In the genomic region with DNA sequence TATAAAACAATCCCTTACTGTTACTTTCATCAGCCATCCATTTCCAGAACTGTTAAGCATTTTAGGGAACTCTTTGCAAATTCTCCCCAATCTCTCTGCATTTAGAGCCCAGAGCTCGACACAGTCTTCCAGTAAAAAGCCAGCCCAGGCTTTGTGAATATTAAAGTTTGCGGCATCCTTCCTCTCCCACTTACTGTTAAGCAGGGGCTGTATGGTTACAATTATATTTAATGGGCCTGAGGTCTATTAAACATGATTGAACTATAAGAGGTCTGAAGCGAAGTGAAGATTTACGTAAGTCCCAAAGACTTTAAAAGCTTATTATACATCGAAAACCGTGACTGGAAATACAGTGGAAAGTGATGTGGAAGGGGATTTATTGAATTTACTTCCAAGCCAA, we compare ENCODE assay signal across 28 mouse cellular contexts. TPM values are rescaled to one million over a fixed set of nuclear protein-coding genes. Genes with fewer than 3 reads are reported as not detected.
DNase-seq lines count a peak whose midpoint lies in the region; ATAC-seq lines count a peak whose summit lies in the region.
"Had no signal": no experiment of that assay in that cellular context is flagged by ENCODE, and none has a peak within 500 bp of the region (broad histone marks: within the 10 kb centered on the region; RNA-seq: fewer than 3 reads in every experiment).

No protein-coding gene starts in this region.

- 62% methylated on average over 6 of the region's 6 CpGs for WGBS in embryonic facial prominence, embryonic 11.5 days
- whole genome bisulfite sequencing in embryonic facial prominence, embryonic 10.5 days: 76% methylated on average over 6 of the region's 6 CpGs
- 26% methylated on average over 6 of the region's 6 CpGs for WGBS in limb, embryonic 13.5 days
- WGBS in limb, embryonic 10.5 days: 68% methylated on average over 6 of the region's 6 CpGs
- WGBS in limb, embryonic 15.5 days: 26% methylated on average over 6 of the region's 6 CpGs
- 79% methylated on average over 6 of the region's 6 CpGs for WGBS in forebrain, embryonic 16.5 days

- peak; percentile 45 for DNase-seq in embryonic facial prominence, embryonic 11.5 days (ENCODE audit: low spot score)
- DNase-seq in embryonic facial prominence, embryonic 10.5 days (ENCODE audit: low spot score): no peak
- no peak for DNase-seq in limb, embryonic 10.5 days (ENCODE audit: low spot score)
- DNase-seq in forelimb bud, embryonic 11.5 days (ENCODE audit: low read depth, low spot score): peak; percentile 18
- no peak for DNase-seq in T-cell, adult 2 months (ENCODE audit: low spot score)
- DNase-seq: adrenal gland, adult 2 months; adrenal gland, postnatal 10 days; adrenal gland, postnatal 25 days; cerebellum, adult 11 months; cerebellum, adult 18-20 months; cerebellum, adult 8-10 months; cerebellum, adult 9-11 months; cerebellum, postnatal 14 days; cerebellum, postnatal 36 days; embryo, embryonic 11 days; forebrain, postnatal 0 days had no signal

- no peaks in the 10 kb centered on the region for H3K36me3 ChIP-seq in embryonic facial prominence, embryonic 11.5 days (replicated peaks; ENCODE audit: control insufficient read depth, insufficient read depth, low read depth, low read length)
- no peaks in the 10 kb centered on the region for H3K36me3 ChIP-seq in embryonic facial prominence, embryonic 10.5 days (replicated peaks)
- H3K36me3 ChIP-seq in limb, embryonic 13.5 days: no peaks in the 10 kb centered on the region
- H3K36me3 ChIP-seq in limb, embryonic 10.5 days: no peaks in the 10 kb centered on the region
- no peaks in the 10 kb centered on the region for H3K36me3 ChIP-seq in limb, embryonic 15.5 days
- no peaks in the 10 kb centered on the region for H3K36me3 ChIP-seq in forebrain, embryonic 16.5 days (ENCODE audit: control insufficient read depth, insufficient read depth)
- H3K36me3 ChIP-seq: embryonic facial prominence, embryonic 15.5 days; forebrain, embryonic 10.5 days; forebrain, embryonic 12.5 days; G1E had no signal

- H3K4me3 ChIP-seq in embryonic facial prominence, embryonic 11.5 days (ENCODE audit: low read depth, low read length): no peak overlapping the region
- no peak overlapping the region for H3K4me3 ChIP-seq in embryonic facial prominence, embryonic 10.5 days
- no peak overlapping the region for H3K4me3 ChIP-seq in limb, embryonic 13.5 days
- no peak overlapping the region for H3K4me3 ChIP-seq in limb, embryonic 10.5 days
- no peak overlapping the region for H3K4me3 ChIP-seq in limb, embryonic 15.5 days
- H3K4me3 ChIP-seq in forebrain, embryonic 16.5 days (replicated peaks; ENCODE audit: low read length): no peak overlapping the region
- H3K4me3 ChIP-seq: embryonic facial prominence, embryonic 15.5 days; erythroblast, embryonic 14.5 days; forebrain, embryonic 10.5 days; forebrain, embryonic 12.5 days had no signal

- no peaks in the 10 kb centered on the region for H3K9me3 ChIP-seq in embryonic facial prominence, embryonic 11.5 days (replicated peaks; ENCODE audit: control insufficient read depth, low read length)
- no peaks in the 10 kb centered on the region for H3K9me3 ChIP-seq in embryonic facial prominence, embryonic 10.5 days
- no peaks in the 10 kb centered on the region for H3K9me3 ChIP-seq in limb, embryonic 13.5 days
- no peaks in the 10 kb centered on the region for H3K9me3 ChIP-seq in limb, embryonic 10.5 days (replicated peaks)
- H3K9me3 ChIP-seq in limb, embryonic 15.5 days: no peaks in the 10 kb centered on the region
- no peaks in the 10 kb centered on the region for H3K9me3 ChIP-seq in forebrain, embryonic 16.5 days (ENCODE audit: control insufficient read depth, low read length)
- H3K9me3 ChIP-seq: embryonic facial prominence, embryonic 15.5 days; forebrain, embryonic 10.5 days; forebrain, embryonic 12.5 days; G1E had no signal

- no peaks in the 10 kb centered on the region for H3K4me1 ChIP-seq in embryonic facial prominence, embryonic 11.5 days (ENCODE audit: control insufficient read depth, insufficient read depth, low read length)
- no peaks in the 10 kb centered on the region for H3K4me1 ChIP-seq in embryonic facial prominence, embryonic 10.5 days
- H3K4me1 ChIP-seq in limb, embryonic 13.5 days: peaks cover 12% of the 10 kb centered on the region
- no peaks in the 10 kb centered on the region for H3K4me1 ChIP-seq in limb, embryonic 10.5 days
- H3K4me1 ChIP-seq in limb, embryonic 15.5 days: no peaks in the 10 kb centered on the region; the same call in 1 of the 2 replicates
- no peaks in the 10 kb centered on the region for H3K4me1 ChIP-seq in forebrain, embryonic 16.5 days (replicated peaks; ENCODE audit: control insufficient read depth, insufficient read depth, low read length)
- H3K4me1 ChIP-seq: embryonic facial prominence, embryonic 15.5 days; forebrain, embryonic 12.5 days had no signal

- H3K27ac ChIP-seq in embryonic facial prominence, embryonic 11.5 days (replicated peaks; ENCODE audit: low read depth, low read length): no peak overlapping the region
- H3K27ac ChIP-seq in embryonic facial prominence, embryonic 10.5 days (replicated peaks): no peak overlapping the region
- no peak overlapping the region for H3K27ac ChIP-seq in limb, embryonic 13.5 days
- no peak overlapping the region for H3K27ac ChIP-seq in limb, embryonic 10.5 days
- no peak overlapping the region for H3K27ac ChIP-seq in limb, embryonic 15.5 days
- no peak overlapping the region for H3K27ac ChIP-seq in forebrain, embryonic 16.5 days (ENCODE audit: low read length)
- H3K27ac ChIP-seq: embryonic facial prominence, embryonic 15.5 days; forebrain, embryonic 10.5 days; forebrain, embryonic 12.5 days had no signal

- H3K9ac ChIP-seq in embryonic facial prominence, embryonic 11.5 days (replicated peaks; ENCODE audit: low read length): no peak overlapping the region
- H3K9ac ChIP-seq in limb, embryonic 13.5 days: no peak overlapping the region
- no peak overlapping the region for H3K9ac ChIP-seq in limb, embryonic 15.5 days
- no peak overlapping the region for H3K9ac ChIP-seq in forebrain, embryonic 16.5 days (replicated peaks; ENCODE audit: low read depth, low read length)
- H3K9ac ChIP-seq: embryonic facial prominence, embryonic 15.5 days; forebrain, embryonic 12.5 days; forebrain, postnatal 0 days had no signal

- ATAC-seq in embryonic facial prominence, embryonic 11.5 days (replicated peaks; ENCODE audit: insufficient number of reproducible peaks, low FRiP score, low TSS enrichment, low read depth): no peak
- peak; percentile 61; the same call in 1 of the 2 replicates for ATAC-seq in limb, embryonic 13.5 days (ENCODE audit: low FRiP score, low read depth)
- ATAC-seq in limb, embryonic 15.5 days (ENCODE audit: insufficient number of reproducible peaks, low FRiP score, low TSS enrichment, low read depth): peak; percentile 52; the same call in 1 of the 2 replicates
- ATAC-seq in forebrain, embryonic 16.5 days: no peak
- ATAC-seq: CD4-positive, CD25-positive, alpha-beta regulatory T cell, adult 4 months; forebrain, embryonic 14.5 days; forebrain, postnatal 0 days; Patski had no signal

- no peaks in the 10 kb centered on the region for H3K27me3 ChIP-seq in embryonic facial prominence, embryonic 11.5 days (ENCODE audit: control insufficient read depth, insufficient read depth, low read length)
- no peaks in the 10 kb centered on the region for H3K27me3 ChIP-seq in embryonic facial prominence, embryonic 10.5 days (replicated peaks; ENCODE audit: low read depth, poor library complexity, severe bottlenecking)
- H3K27me3 ChIP-seq in limb, embryonic 13.5 days: no peaks in the 10 kb centered on the region
- H3K27me3 ChIP-seq in limb, embryonic 10.5 days (ENCODE audit: low read depth, poor library complexity, severe bottlenecking): no peaks in the 10 kb centered on the region
- H3K27me3 ChIP-seq in limb, embryonic 15.5 days: no peaks in the 10 kb centered on the region
- H3K27me3 ChIP-seq in forebrain, embryonic 16.5 days (replicated peaks; ENCODE audit: control insufficient read depth, insufficient read depth, low read length): no peaks in the 10 kb centered on the region
- H3K27me3 ChIP-seq: CH12.LX; embryonic facial prominence, embryonic 15.5 days; forebrain, embryonic 12.5 days had no signal

- H3K4me2 ChIP-seq in embryonic facial prominence, embryonic 11.5 days (ENCODE audit: low read depth, low read length): no peak overlapping the region
- no peak overlapping the region for H3K4me2 ChIP-seq in limb, embryonic 13.5 days (replicated peaks)
- no peak overlapping the region for H3K4me2 ChIP-seq in limb, embryonic 15.5 days
- H3K4me2 ChIP-seq in forebrain, embryonic 16.5 days (ENCODE audit: low read length): no peak overlapping the region
- H3K4me2 ChIP-seq: embryonic facial prominence, embryonic 15.5 days; forebrain, embryonic 12.5 days had no signal

RNA-seq across cellular contexts. Expression of a gene that starts 7.2 kb away (rescaled TPM):
- 23.3 and 25.8 TPM in 2 replicates for polyA plus RNA-seq in embryonic facial prominence, embryonic 11.5 days (2014; fragmentation: Nextera tagmentation; extraction: Ambion mirVana)
- 9.4 and 16.2 TPM in 2 replicates for polyA plus RNA-seq in embryonic facial prominence, embryonic 10.5 days (2016; fragmentation: Nextera tagmentation; extraction: Ambion mirVana)
- 0.10 and 0.24 TPM in 2 replicates for polyA plus RNA-seq in limb, embryonic 13.5 days (2015; fragmentation: Nextera tagmentation; extraction: Ambion mirVana)
- not detected in 2 replicates for polyA plus RNA-seq in limb, embryonic 10.5 days (2016; fragmentation: Nextera tagmentation; extraction: Ambion mirVana)
- polyA plus RNA-seq in limb, embryonic 15.5 days (2015; fragmentation: Nextera tagmentation; extraction: Ambion mirVana): 0.14 and 0.31 TPM in 2 replicates
- polyA plus RNA-seq in forebrain, embryonic 16.5 days (2015; fragmentation: Nextera tagmentation; extraction: Ambion mirVana): not detected in 2 replicates
- polyA plus RNA-seq: adrenal gland, adult 2 months; erythroblast, embryonic 14.5 days; forebrain, embryonic 10.5 days; G1E; Patski had no signal

Comparison
In these comparisons a context has a peak if more than half of its experiments do, and no peak if none do; other contexts are left out.
1. DNase-seq: peak in embryonic facial prominence, embryonic 11.5 days (single experiment) and forelimb bud, embryonic 11.5 days (single experiment); none in embryonic facial prominence, embryonic 10.5 days (single experiment), limb, embryonic 10.5 days (single experiment) and T-cell, adult 2 months (single experiment).
2. ATAC-seq: peak in limb, embryonic 13.5 days (single experiment) and limb, embryonic 15.5 days (single experiment); none in embryonic facial prominence, embryonic 11.5 days (single experiment) and forebrain, embryonic 16.5 days (single experiment).